Mouse (Mus musculus) lung, adult 2 months (tissue): ENCODE data around the gene Mark2. TPM values are rescaled to one million over a fixed set of nuclear protein-coding genes. Genes with fewer than 3 reads are reported as not detected.

Experiments
- DNase-seq: peaks from one replicate; pipeline ENCODE4 v3.0.0; 2022
- H3K4me1 ChIP-seq: fragments of 200-500 bp; 2 replicates; pipeline ENCODE4 v1.6.1; 2011; ENCODE audit warnings: low read length; ENCODE audit not compliant: control insufficient read depth, insufficient read depth
- H3K4me3 ChIP-seq: fragments of 200-500 bp; replicated peaks from 2 replicates; pipeline ENCODE3; 2011; ENCODE audit warnings: low read depth, mild to moderate bottlenecking, control low read depth, low read length; ENCODE audit errors: extremely low read depth
- CTCF ChIP-seq: fragments of 200-500 bp; IDR thresholded peaks from 2 replicates; pipeline ENCODE4 v1.5.1; 2011; ENCODE audit warnings: mild to moderate bottlenecking, low read length, control low read depth; ENCODE audit not compliant: insufficient read depth
- POLR2A ChIP-seq: fragments of 200-500 bp; IDR thresholded peaks from 2 replicates; pipeline ENCODE4 v1.6.1; 2011; ENCODE audit warnings: low read depth, mild to moderate bottlenecking, control low read depth, low read length, borderline replicate concordance; ENCODE audit errors: extremely low read depth
- WGBS: fragments of 180-500 bp; shearing (Covaris S2); methylation state at CpG from one replicate; pipeline ENCODE4 v1.1.7; 2018; 5-methylcytosine and 5-hydroxymethylcytosine counted together
- polyA plus RNA-seq: library from polyadenylated mRNA; depleted of rRNA; stranded (reverse); fragments of >200 nt; gene quantifications from 2 replicates; pipeline ENCODE4 v1.2.3, GENCODE M21; 2012

The Mark2 gene
- polyA plus RNA-seq, 1 experiment: 94.1 TPM

GRCm38 (mm10) chr19:7301647-7302492 is 39.8 kb downstream of the Mark2 start:
- H3K4me1 ChIP-seq: peaks cover 16% of the 10 kb centered on the region; the same call in 1 of the 2 replicates
- TF ChIP-seq POLR2A (no peak), CTCF (no peak)
- no peak overlapping the region for H3K4me3 ChIP-seq
- DNase-seq: no peak
- 40% methylated on average over 7 of the region's 7 CpGs for WGBS

GRCm38 (mm10) chr19:7300078-7300477 is 41.6 kb downstream of the Mark2 start:
- DNase-seq: no peak
- WGBS: 91% methylated on average over 1 of the region's 1 CpGs
- Histone ChIP-seq H3K4me3 (no peak overlapping the region), H3K4me1 (peaks cover 17% of the 10 kb centered on the region)
- TF ChIP-seq POLR2A: no peak
- TF ChIP-seq CTCF: no peak

- DNase-seq: no peak
- H3K4me3 ChIP-seq: no peak overlapping the region
Observed at GRCm38 (mm10) chr19:7299052-7299451, 42.6 kb downstream of the Mark2 start.

GRCm38 (mm10) chr19:7295959-7296358 is 45.7 kb downstream of the Mark2 start:
- 82% methylated on average over 4 of the region's 4 CpGs for WGBS
- TF ChIP-seq POLR2A (no peak), CTCF (no peak)
- H3K4me1 ChIP-seq: peaks cover 12% of the 10 kb centered on the region
- DNase-seq: no peak
- H3K4me3 ChIP-seq: no peak overlapping the region

More at GRCm38 (mm10) chr19:7299052-7299451, 42.6 kb downstream of the Mark2 start:
- TF ChIP-seq POLR2A (no peak), CTCF (no peak)
- peaks cover 17% of the 10 kb centered on the region for H3K4me1 ChIP-seq

- TF ChIP-seq CTCF: no peak
- TF ChIP-seq POLR2A: peak; percentile 16; the same call in 1 of the 2 replicates
- Histone ChIP-seq H3K4me1 (peaks cover 12% of the 10 kb centered on the region), H3K4me3 (peak overlapping the region; percentile 56)
- 24% methylated on average over 15 of the region's 15 CpGs for WGBS
- DNase-seq: peak; percentile 68
Observed at GRCm38 (mm10) chr19:7295071-7295658, 46.5 kb downstream of the Mark2 start.

- DNase-seq: no peak
Observed at GRCm38 (mm10) chr19:7294098-7294876, 47.4 kb downstream of the Mark2 start.

GRCm38 (mm10) chr19:7291958-7292709 is 49.5 kb downstream of the Mark2 start:
- TF ChIP-seq POLR2A (no peak), CTCF (no peak)
- peaks cover 12% of the 10 kb centered on the region for H3K4me1 ChIP-seq
- no peak overlapping the region for H3K4me3 ChIP-seq
- 74% methylated on average over 7 of the region's 7 CpGs for WGBS
- no peak for DNase-seq

More at GRCm38 (mm10) chr19:7294098-7294876, 47.4 kb downstream of the Mark2 start:
- Histone ChIP-seq H3K4me1 (peaks cover 12% of the 10 kb centered on the region), H3K4me3 (no peak overlapping the region)
- TF ChIP-seq CTCF (no peak), POLR2A (no peak)
- WGBS: 44% methylated on average over 8 of the region's 8 CpGs

- Histone ChIP-seq H3K4me3 (no peak overlapping the region), H3K4me1 (peaks cover 4% of the 10 kb centered on the region; the same call in 1 of the 2 replicates)
- no peak for DNase-seq
- WGBS: 10% methylated on average over 2 of the region's 2 CpGs
- no peak for TF ChIP-seq CTCF
- TF ChIP-seq POLR2A: no peak
Observed at GRCm38 (mm10) chr19:7289767-7290166, 51.9 kb downstream of the Mark2 start.

- Histone ChIP-seq H3K4me1 (peaks cover 4% of the 10 kb centered on the region; the same call in 1 of the 2 replicates), H3K4me3 (no peak overlapping the region)
- 78% methylated on average over 3 of the region's 3 CpGs for WGBS
- DNase-seq: no peak
- no peak for TF ChIP-seq POLR2A
- TF ChIP-seq CTCF: no peak
Observed at GRCm38 (mm10) chr19:7288288-7288687, 53.4 kb downstream of the Mark2 start.
